Mouse (Mus musculus): ENCODE measurements around the gene Cnot3. TPM values are rescaled to one million over a fixed set of nuclear protein-coding genes. Genes with fewer than 3 reads are reported as not detected.
"Not testable (repeated sequence)": the region's sequence is repeated elsewhere in the genome, so short reads cannot be mapped to it uniquely, and the experiment has no call there.

Cnot3 gene
- total RNA-seq, 2 experiments from 2014 or later = 48.4 to 59.5 TPM

DNA sequence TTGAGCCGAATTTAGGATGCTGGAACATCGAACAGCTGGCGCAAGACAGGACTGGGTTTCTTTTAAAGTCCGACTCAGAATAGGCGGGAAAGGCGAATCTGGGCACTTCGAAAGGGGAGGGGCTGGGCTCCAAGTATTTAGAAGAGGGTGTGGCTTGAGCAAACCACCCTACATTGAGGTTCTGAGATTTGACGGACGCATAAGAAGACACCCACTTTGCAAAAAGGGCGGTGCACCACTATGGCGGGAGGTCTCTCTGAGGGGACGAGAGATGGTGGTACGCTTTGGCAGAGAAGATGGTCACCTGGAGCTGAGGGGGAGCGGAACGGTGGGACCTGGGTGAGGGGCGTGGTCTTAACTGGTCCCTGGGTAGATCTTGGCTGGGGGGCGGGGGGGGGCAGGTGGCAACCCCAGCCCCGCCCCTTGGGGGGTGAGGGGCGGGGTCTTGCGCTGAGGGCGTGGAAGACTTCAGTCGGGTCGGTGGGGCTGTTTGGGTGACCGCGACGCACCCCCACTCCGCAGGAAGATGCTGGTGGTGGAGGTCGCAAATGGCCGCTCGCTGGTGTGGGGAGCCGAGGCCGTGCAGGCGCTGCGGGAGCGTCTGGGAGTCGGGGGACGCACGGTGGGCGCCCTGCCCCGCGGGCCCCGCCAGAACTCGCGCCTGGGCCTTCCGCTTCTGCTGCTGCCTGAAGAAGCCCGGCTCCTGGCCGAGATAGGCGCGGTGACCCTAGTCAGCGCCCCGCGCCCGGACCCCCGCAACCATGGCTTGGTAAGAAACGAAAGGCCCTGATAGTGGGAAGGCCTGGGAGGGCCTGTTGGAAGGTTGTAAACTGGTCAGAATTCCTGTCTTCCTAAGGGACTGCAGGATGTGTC, 49.2 kb downstream of the Cnot3 start:
- peak in 1 of 2 experiments; percentile 44 for DNase-seq (ENCODE audit: low spot score in 2 of 2)

- DNase-seq (ENCODE audit: low spot score in 2 of 2) = not testable (repeated sequence)
Measured at GRCm38 (mm10) chr7:3694949-3695305, 49.9 kb downstream of the Cnot3 start.

- no peak for DNase-seq (ENCODE audit: low spot score in 2 of 2)
Measured at GRCm38 (mm10) chr7:3698471-3698870, 53.4 kb downstream of the Cnot3 start.

- no peak for DNase-seq (ENCODE audit: low spot score in 2 of 2)
Measured at GRCm38 (mm10) chr7:3703148-3703878, 58.2 kb downstream of the Cnot3 start.

DNA sequence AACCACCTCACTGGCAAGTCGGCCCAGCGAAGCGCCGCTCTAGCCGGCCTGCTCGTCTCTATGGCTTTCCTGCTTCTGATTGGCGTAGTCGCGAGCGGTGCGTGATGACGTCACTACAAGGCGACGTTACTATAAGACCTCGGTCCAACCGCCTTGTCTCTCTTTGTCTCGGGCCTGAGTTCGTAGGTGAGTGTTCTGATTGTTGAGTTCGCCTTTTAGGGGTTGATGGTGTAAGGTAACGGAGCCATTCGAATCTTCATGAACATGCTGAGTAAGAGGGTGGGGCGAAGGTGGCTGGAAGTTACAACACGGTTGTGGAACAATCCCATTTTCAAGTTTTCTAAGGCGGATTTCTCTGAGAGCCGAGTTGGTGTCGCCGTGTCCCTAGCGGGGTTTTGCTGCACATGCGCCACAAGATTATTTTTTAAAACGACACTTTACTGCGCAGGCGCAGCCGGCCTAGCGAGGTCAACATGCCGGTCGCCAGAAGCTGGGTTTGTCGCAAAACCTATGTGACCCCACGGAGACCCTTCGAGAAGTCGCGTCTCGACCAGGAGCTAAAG, 58.9 kb downstream of the Cnot3 start, which contains the start of gene Rps9:
Rps9 (plus strand) TSS at position 115 of the 563 bp plus-strand sequence.
- DNase-seq (ENCODE audit: low spot score in 2 of 2) = peak; percentile 97

DNA sequence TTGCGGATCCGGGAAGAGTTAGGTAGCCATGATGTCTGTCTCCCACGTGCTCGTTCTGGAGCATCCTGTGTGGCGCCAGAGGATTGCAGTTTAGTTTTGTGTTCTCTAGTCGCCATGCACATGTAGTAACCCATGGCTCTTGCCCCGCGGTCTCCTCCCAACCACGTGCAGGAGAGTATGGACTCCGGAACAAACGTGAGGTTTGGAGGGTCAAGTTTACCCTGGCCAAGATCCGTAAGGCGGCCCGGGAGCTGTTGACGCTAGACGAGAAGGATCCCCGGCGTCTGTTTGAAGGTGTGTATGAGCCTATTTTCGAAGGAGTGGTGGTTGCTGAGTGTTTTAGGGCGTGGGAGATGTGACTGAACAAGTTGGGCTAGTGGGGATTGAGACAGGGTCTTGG, 59.4 kb downstream of the Cnot3 start:
- DNase-seq (ENCODE audit: low spot score in 2 of 2) = no peak

DNA sequence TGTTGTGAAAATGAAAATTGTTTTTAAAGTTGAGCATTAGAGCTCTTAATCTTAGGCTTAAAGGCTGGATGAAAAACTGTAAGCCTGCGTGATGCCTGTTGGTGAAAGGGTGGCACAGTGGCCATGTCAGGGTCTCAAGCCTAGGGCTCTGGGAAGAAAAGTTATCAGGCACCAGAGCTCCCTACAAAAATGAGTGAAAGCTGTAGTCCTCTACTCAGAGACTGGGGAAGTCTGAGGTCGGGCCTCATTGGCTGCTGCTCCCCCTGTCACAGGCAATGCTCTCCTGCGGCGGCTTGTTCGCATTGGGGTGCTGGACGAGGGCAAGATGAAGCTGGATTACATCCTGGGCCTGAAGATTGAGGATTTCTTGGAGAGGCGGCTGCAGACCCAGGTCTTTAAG, 60.4 kb downstream of the Cnot3 start:
- not testable (repeated sequence) for DNase-seq (ENCODE audit: low spot score in 2 of 2)

GRCm38 (mm10) chr7:3705911-3706310, 60.8 kb downstream of the Cnot3 start:
- DNase-seq (ENCODE audit: low spot score in 2 of 2) = no peak

GRCm38 (mm10) chr7:3706343-3706934, 61.4 kb downstream of the Cnot3 start:
- DNase-seq (ENCODE audit: low spot score in 2 of 2) = no peak

DNA sequence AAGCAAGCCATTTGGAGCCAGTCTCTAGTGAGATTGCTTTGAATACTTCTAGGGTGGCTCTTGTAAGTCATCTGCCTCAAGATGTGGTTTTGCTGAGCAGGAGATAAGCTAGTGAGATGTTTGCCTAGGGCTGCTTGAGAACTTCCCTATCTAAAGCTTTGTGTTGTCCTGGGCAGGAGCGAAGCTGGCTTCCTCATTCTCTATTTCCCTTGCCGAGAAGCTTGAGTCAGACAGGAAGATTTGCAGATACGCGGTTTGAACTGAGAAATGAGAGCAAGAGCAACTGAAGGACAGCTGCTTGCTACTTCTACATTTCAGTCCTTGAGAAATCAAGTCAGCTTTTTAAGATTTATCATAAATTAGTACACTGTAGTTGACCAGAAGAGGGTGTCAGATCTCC, 62.0 kb downstream of the Cnot3 start:
- DNase-seq (ENCODE audit: low spot score in 2 of 2) = no peak

GRCm38 (mm10) chr7:3707568-3708413, 62.7 kb downstream of the Cnot3 start:
- no peak for DNase-seq (ENCODE audit: low spot score in 2 of 2)

DNA sequence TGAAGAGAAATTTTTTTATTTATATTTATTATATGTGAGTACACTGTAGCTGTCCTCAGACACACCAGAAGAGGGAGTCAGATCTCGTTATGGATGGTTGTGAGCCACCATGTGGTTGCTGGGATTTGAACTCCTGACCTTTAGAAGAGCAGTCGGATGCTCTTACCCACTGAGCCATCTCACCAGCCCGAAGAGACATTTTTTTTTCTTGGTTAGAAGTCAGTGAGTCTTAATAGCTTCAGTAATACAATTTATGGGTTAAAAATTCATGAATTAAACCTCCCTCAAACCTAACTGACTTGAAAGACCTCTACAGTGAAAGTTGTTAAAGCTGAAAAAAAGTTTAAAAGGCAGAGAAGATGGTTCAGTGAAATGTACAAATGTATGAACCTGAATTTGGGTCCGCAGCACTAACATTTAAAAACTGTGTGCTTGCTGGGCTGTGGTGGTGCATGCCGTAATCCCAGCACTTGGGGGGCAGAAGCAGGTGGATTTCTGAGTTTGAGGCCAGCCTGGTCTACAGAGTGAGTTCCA, 63.4 kb downstream of the Cnot3 start:
- DNase-seq (ENCODE audit: low spot score in 2 of 2) = not testable (repeated sequence)

GRCm38 (mm10) chr7:3709000-3709399, 63.9 kb downstream of the Cnot3 start:
- DNase-seq (ENCODE audit: low spot score in 2 of 2) = no peak

Small RNAs within 50 kb of the gene (microRNA-seq; reads per million reads assigned to microRNA genes)
- gene Mir3572 = 4.2 to 10.7 reads per million in 2 experiments

Other genes with a start within 250 kb of the Cnot3 start
- 1 to 10 TPM; 1.0 to 1.9 TPM for gene Cacng6, start 221.1 kb upstream of the Cnot3 start, total RNA-seq (2021)
- not detected for gene Tarm1, start 142.6 kb upstream of the Cnot3 start, total RNA-seq (2021)
- 1 to 10 TPM in 1 of 2 experiments, under 1 TPM in 1; 0.87 to 1.1 TPM for gene Oscar, start 29.1 kb upstream of the Cnot3 start, total RNA-seq (2021)
- gene Ndufa3, start 27.9 kb upstream of the Cnot3 start, total RNA-seq (2021) = 100 to 1,000 TPM; 543 to 558 TPM
- gene Tfpt, start 15.3 kb upstream of the Cnot3 start, total RNA-seq (2021) = 10 to 100 TPM; 37.0 to 39.4 TPM
- 10 to 100 TPM; 53.0 to 55.2 TPM for gene Prpf31, start 15.3 kb upstream of the Cnot3 start, total RNA-seq (2021)
- 1 to 10 TPM; 6.7 to 6.8 TPM for gene Leng1, start 20.6 kb downstream of the Cnot3 start, total RNA-seq (2021)
- gene Tmc4, start 32.3 kb downstream of the Cnot3 start, total RNA-seq (2021) = 10 to 100 TPM in 1 of 2 experiments, 1 to 10 TPM in 1; 7.9 to 10.8 TPM
- 10 to 100 TPM; 78.5 to 90.0 TPM for gene Tsen34, start 47.6 kb downstream of the Cnot3 start, total RNA-seq (2021)
- gene Mboat7, start 48.3 kb downstream of the Cnot3 start, total RNA-seq (2021) = 100 to 1,000 TPM; 226 to 235 TPM
- gene Rps9, start 58.7 kb downstream of the Cnot3 start, total RNA-seq (2021) = 100 to 1,000 TPM; 337 to 359 TPM
- gene Pirb, start 75.1 kb downstream of the Cnot3 start, total RNA-seq (2021) = under 1 TPM; 0.21 to 0.37 TPM
- not detected for gene Gm15448, start 180.4 kb downstream of the Cnot3 start, total RNA-seq (2021)
- under 1 TPM in 1 of 2 experiments, not detected in 1; 0.16 TPM for gene Pira2, start 199.8 kb downstream of the Cnot3 start, total RNA-seq (2021)